8 mouse cellular contexts compared by ENCODE assay signal in genomic region chr6:36722769-36723549, GRCm38 (mm10).
DNase-seq lines count a peak whose midpoint lies in the region; ATAC-seq and TF ChIP-seq lines count a peak whose summit lies in the region.

No protein-coding gene starts in this region.

- no peak overlapping the region for H3K27ac ChIP-seq in gastrocnemius, adult 2 months
- peak overlapping the region; percentile 66 for H3K27ac ChIP-seq in forebrain, embryonic 15.5 days (replicated peaks)
- H3K27ac ChIP-seq in neural tube, embryonic 11.5 days (ENCODE audit: low read depth, low read length) = no peak overlapping the region

- H3K9me3 ChIP-seq in forebrain, embryonic 15.5 days = no peaks in the 10 kb centered on the region
- no peaks in the 10 kb centered on the region for H3K9me3 ChIP-seq in neural tube, embryonic 11.5 days (ENCODE audit: control insufficient read depth, low read length)

- H3K27me3 ChIP-seq in forebrain, embryonic 15.5 days = no peaks in the 10 kb centered on the region
- no peaks in the 10 kb centered on the region for H3K27me3 ChIP-seq in neural tube, embryonic 11.5 days (ENCODE audit: control insufficient read depth, insufficient read depth, low read length)

- ATAC-seq in forebrain, embryonic 15.5 days (replicated peaks) = peak; percentile 84
- ATAC-seq in neural tube, embryonic 11.5 days (ENCODE audit: insufficient read depth, low FRiP score, low TSS enrichment) = no peak
- no peak for ATAC-seq in erythroblast, adult 5-6 weeks (replicated peaks; ENCODE audit: low FRiP score, poor library complexity, severe bottlenecking)

- no peak overlapping the region for H3K4me2 ChIP-seq in forebrain, embryonic 15.5 days (replicated peaks)
- H3K4me2 ChIP-seq in neural tube, embryonic 11.5 days (ENCODE audit: low read depth) = no peak overlapping the region

- H3K9ac ChIP-seq in forebrain, embryonic 15.5 days (replicated peaks) = no peak overlapping the region
- no peak overlapping the region for H3K9ac ChIP-seq in neural tube, embryonic 11.5 days (ENCODE audit: low read length)

- H3K4me1 ChIP-seq in forebrain, embryonic 15.5 days = peaks cover 14% of the 10 kb centered on the region
- no peaks in the 10 kb centered on the region for H3K4me1 ChIP-seq in neural tube, embryonic 11.5 days (ENCODE audit: control insufficient read depth, insufficient read depth, low read length)

- DNase-seq in gastrocnemius, postnatal 14 days = peak; percentile 25
- DNase-seq in gastrocnemius, adult 2 months = no peak
- DNase-seq in layer of hippocampus, postnatal 10 days (ENCODE audit: low spot score in 2 of 2) = peak; percentile 50 to 62
- DNase-seq in neural tube, embryonic 11.5 days (ENCODE audit: low spot score) = peak; percentile 21
- no peak for DNase-seq in urinary bladder, postnatal 4 days (ENCODE audit: low spot score in 2 of 2)
- no peak for DNase-seq in Muller cell, postnatal 12 days (ENCODE audit: inconsistent ontology term)

- no peak overlapping the region for H3K4me3 ChIP-seq in gastrocnemius, adult 2 months
- H3K4me3 ChIP-seq in forebrain, embryonic 15.5 days = no peak overlapping the region
- no peak overlapping the region for H3K4me3 ChIP-seq in neural tube, embryonic 11.5 days (ENCODE audit: low read depth, low read length)

- intact Hi-C loops in gastrocnemius, postnatal 14 days (cut with DNase I; ENCODE audit: low total_unique reads) = no loop called here
- intact Hi-C loops in gastrocnemius, adult 2 months (cut with DNase I) = no loop called here

- 36% methylated on average over 5 of the region's 5 CpGs for WGBS in forebrain, embryonic 15.5 days
- 61% methylated on average over 5 of the region's 5 CpGs for WGBS in neural tube, embryonic 11.5 days

- no peak for TF ChIP-seq CTCF in gastrocnemius, adult 2 months (IDR thresholded peaks at IDR 0.05)

- H3K36me3 ChIP-seq in forebrain, embryonic 15.5 days = 0 out of 2 replicates have a peak, but pooled peaks cover 7% of the 10 kb centered on the region
- no peaks in the 10 kb centered on the region; the same call in 1 of the 2 replicates for H3K36me3 ChIP-seq in neural tube, embryonic 11.5 days (ENCODE audit: control insufficient read depth, insufficient read depth, low read length)

Comparison
In these comparisons a context has a peak if more than half of its experiments do, and no peak if none do; other contexts are left out.
1. DNase-seq: peak in gastrocnemius, postnatal 14 days (single experiment), layer of hippocampus, postnatal 10 days (2 of 2) and neural tube, embryonic 11.5 days (single experiment); none in gastrocnemius, adult 2 months (single experiment), urinary bladder, postnatal 4 days (0 of 2) and Muller cell, postnatal 12 days (single experiment).